Mouse (Mus musculus) hindbrain, embryonic 12.5 days (tissue): ENCODE measurements around the gene Rfx1. TPM values are rescaled to one million over a fixed set of nuclear protein-coding genes. Genes with fewer than 3 reads are reported as not detected.

ENCODE experiments used
- ATAC-seq: fragments of 200-750 bp; cut with Nextera tagmentation; 2 replicates; pipeline ENCODE4 v1.8.0; 2017; ENCODE audit warnings: moderate TSS enrichment; ENCODE audit not compliant: low FRiP score
- H3K27ac ChIP-seq: fragments of 300-500 bp; sonication (generic); 2 replicates; pipeline ENCODE4 v1.5.1; 2016; ENCODE audit warnings: mild to moderate bottlenecking
- H3K27me3 ChIP-seq: fragments of 300-500 bp; sonication (generic); 2 replicates; pipeline ENCODE4 v1.6.1; 2016; ENCODE audit warnings: mild to moderate bottlenecking
- H3K36me3 ChIP-seq: fragments of 300-500 bp; sonication (generic); 2 replicates; pipeline ENCODE4 v1.6.1; 2016; ENCODE audit warnings: mild to moderate bottlenecking
- H3K4me1 ChIP-seq: fragments of 300-500 bp; sonication (generic); 2 replicates; pipeline ENCODE4 v1.6.1; 2016
- H3K4me2 ChIP-seq: fragments of 300-500 bp; sonication (generic); replicated peaks from 2 replicates; pipeline ENCODE4 v1.6.1; 2016; ENCODE audit warnings: mild to moderate bottlenecking
- H3K4me3 ChIP-seq: fragments of 300-500 bp; sonication (generic); 2 replicates; pipeline ENCODE4 v1.5.1; 2016; ENCODE audit warnings: mild to moderate bottlenecking
- H3K9ac ChIP-seq: fragments of 300-500 bp; sonication (generic); 2 replicates; pipeline ENCODE4 v1.6.1; 2016; ENCODE audit warnings: mild to moderate bottlenecking, moderate library complexity
- H3K9me3 ChIP-seq: fragments of 300-500 bp; sonication (generic); replicated peaks from 2 replicates; pipeline ENCODE4 v1.6.1; 2016; ENCODE audit warnings: mild to moderate bottlenecking
- WGBS: fragments of 180-500 bp; shearing (Covaris S2); methylation state at CpG from one replicate; pipeline ENCODE4 v1.1.7; 2016; 5-methylcytosine and 5-hydroxymethylcytosine counted together
- polyA plus RNA-seq: library from polyadenylated mRNA; unstranded; fragments of >200 nt; fragmentation: Nextera tagmentation; extraction: Ambion mirVana; gene quantifications from 2 replicates; pipeline ENCODE4 v1.2.1, GENCODE M21; 2016

Gene Rfx1
- 8.9 and 9.4 TPM in 2 replicates for polyA plus RNA-seq

GRCm38 (mm10) chr8:84066291-84066930, at the start of gene Rfx1:
Gene Rfx1 (plus strand): TSS chr8:84066834.
- H3K27me3 ChIP-seq, result no peaks in the 10 kb centered on the region
- peak within 1 kb of the TSS; percentile 98 for H3K4me3 ChIP-seq
- peaks cover 34% of the 10 kb centered on the region for H3K4me1 ChIP-seq
- H3K36me3 ChIP-seq, result no peaks in the 10 kb centered on the region
- WGBS, result 0% methylated on average over 51 of the region's 51 CpGs
- ATAC-seq, result peak; percentile 98
- H3K9me3 ChIP-seq, result no peaks in the 10 kb centered on the region
- peak within 1 kb of the TSS; percentile 84 for H3K9ac ChIP-seq
- H3K27ac ChIP-seq, result peak within 1 kb of the TSS; percentile 96
- peak within 1 kb of the TSS; percentile 71 for H3K4me2 ChIP-seq

GRCm38 (mm10) chr8:84019738-84020137, 46.9 kb upstream of the Rfx1 start:
- H3K36me3 ChIP-seq, result no peaks in the 10 kb centered on the region
- WGBS, result 84% methylated on average over 9 of the region's 9 CpGs
- H3K9ac ChIP-seq, result no peak overlapping the region
- H3K27ac ChIP-seq, result no peak overlapping the region
- no peak overlapping the region for H3K4me2 ChIP-seq
- peaks cover 4% of the 10 kb centered on the region for H3K4me1 ChIP-seq
- no peak for ATAC-seq
- peaks cover 47% of the 10 kb centered on the region for H3K27me3 ChIP-seq
- H3K4me3 ChIP-seq, result no peak overlapping the region
- H3K9me3 ChIP-seq, result no peaks in the 10 kb centered on the region

- 5% methylated on average over 17 of the region's 18 CpGs for whole genome bisulfite sequencing
- Histone ChIP-seq H3K9me3 (no peaks in the 10 kb centered on the region), H3K4me2 (peak within 1 kb of the TSS; percentile 21; the same call in 1 of the 2 replicates), H3K36me3 (no peaks in the 10 kb centered on the region), H3K27ac (no peak within 1 kb of the TSS), H3K9ac (peak within 1 kb of the TSS; percentile 24; the same call in 1 of the 2 replicates), H3K4me1 (peaks cover 8% of the 10 kb centered on the region), H3K27me3 (peaks cover 55% of the 10 kb centered on the region), H3K4me3 (no peak within 1 kb of the TSS)
- ATAC-seq, result no peak
Observed at GRCm38 (mm10) chr8:84021096-84021495, 45.5 kb upstream of the Rfx1 start, which contains the start of gene Palm3. Gene Palm3 (plus strand): TSS chr8:84021471.

- Histone ChIP-seq H3K27ac (no peak overlapping the region), H3K9me3 (no peaks in the 10 kb centered on the region), H3K36me3 (no peaks in the 10 kb centered on the region), H3K4me3 (no peak overlapping the region), H3K9ac (peak overlapping the region; percentile 24; the same call in 1 of the 2 replicates), H3K4me1 (peaks cover 13% of the 10 kb centered on the region), H3K27me3 (peaks cover 60% of the 10 kb centered on the region), H3K4me2 (peak overlapping the region; percentile 21; the same call in 1 of the 2 replicates)
- 39% methylated on average over 12 of the region's 12 CpGs for WGBS
- no peak for ATAC-seq
Observed at GRCm38 (mm10) chr8:84021569-84021968, 45.1 kb upstream of the Rfx1 start.

GRCm38 (mm10) chr8:84023085-84023484, 43.5 kb upstream of the Rfx1 start:
- Histone ChIP-seq H3K36me3 (no peaks in the 10 kb centered on the region), H3K4me1 (peaks cover 13% of the 10 kb centered on the region), H3K9me3 (no peaks in the 10 kb centered on the region), H3K4me3 (no peak overlapping the region), H3K27ac (no peak overlapping the region), H3K9ac (no peak overlapping the region), H3K4me2 (no peak overlapping the region), H3K27me3 (peaks cover 69% of the 10 kb centered on the region)
- 51% methylated on average over 5 of the region's 5 CpGs for WGBS
- no peak for ATAC-seq

- H3K9ac ChIP-seq, result no peak overlapping the region
- peaks cover 13% of the 10 kb centered on the region for H3K4me1 ChIP-seq
- peaks cover 75% of the 10 kb centered on the region for H3K27me3 ChIP-seq
- H3K4me2 ChIP-seq, result no peak overlapping the region
- no peaks in the 10 kb centered on the region for H3K9me3 ChIP-seq
- no peak overlapping the region for H3K4me3 ChIP-seq
- ATAC-seq, result no peak
- H3K27ac ChIP-seq, result no peak overlapping the region
- H3K36me3 ChIP-seq, result no peaks in the 10 kb centered on the region
- 74% methylated on average over 1 of the region's 1 CpGs for WGBS
Observed at GRCm38 (mm10) chr8:84023631-84024030, 43.0 kb upstream of the Rfx1 start.

- H3K9ac ChIP-seq, result no peak overlapping the region
- no peak overlapping the region for H3K4me3 ChIP-seq
- H3K4me1 ChIP-seq, result peaks cover 13% of the 10 kb centered on the region
- no peak for ATAC-seq
- 15% methylated on average over 10 of the region's 10 CpGs for WGBS
- H3K27ac ChIP-seq, result no peak overlapping the region
- no peaks in the 10 kb centered on the region for H3K9me3 ChIP-seq
- H3K27me3 ChIP-seq, result peaks cover 75% of the 10 kb centered on the region
- H3K4me2 ChIP-seq, result no peak overlapping the region
- no peaks in the 10 kb centered on the region for H3K36me3 ChIP-seq
Observed at GRCm38 (mm10) chr8:84024171-84024570, 42.5 kb upstream of the Rfx1 start.

- peaks cover 13% of the 10 kb centered on the region for H3K4me1 ChIP-seq
- H3K4me2 ChIP-seq, result peak overlapping the region; percentile 85
- H3K9me3 ChIP-seq, result no peaks in the 10 kb centered on the region
- under 1% methylated on average over 40 of the region's 41 CpGs for WGBS
- ATAC-seq, result peak; percentile 82
- peaks cover 68% of the 10 kb centered on the region for H3K27me3 ChIP-seq
- H3K27ac ChIP-seq, result no peak overlapping the region
- H3K9ac ChIP-seq, result peak overlapping the region; percentile 60
- H3K4me3 ChIP-seq, result peak overlapping the region; percentile 45
- no peaks in the 10 kb centered on the region for H3K36me3 ChIP-seq
Observed at GRCm38 (mm10) chr8:84025863-84026262, 40.8 kb upstream of the Rfx1 start.

- H3K27ac ChIP-seq, result no peak overlapping the region
- no peak overlapping the region for H3K9ac ChIP-seq
- H3K4me2 ChIP-seq, result no peak overlapping the region
- no peak overlapping the region for H3K4me3 ChIP-seq
- H3K27me3 ChIP-seq, result peaks cover 52% of the 10 kb centered on the region
- peaks cover 9% of the 10 kb centered on the region for H3K4me1 ChIP-seq
- WGBS, result 12% methylated on average over 10 of the region's 10 CpGs
- H3K36me3 ChIP-seq, result no peaks in the 10 kb centered on the region
- no peak for ATAC-seq
- no peaks in the 10 kb centered on the region for H3K9me3 ChIP-seq
Observed at GRCm38 (mm10) chr8:84027449-84027848, 39.2 kb upstream of the Rfx1 start.

GRCm38 (mm10) chr8:84029272-84029671, 37.4 kb upstream of the Rfx1 start:
- H3K27me3 ChIP-seq, result peaks cover 44% of the 10 kb centered on the region
- no peak for ATAC-seq

GRCm38 (mm10) chr8:84032777-84033176, 33.9 kb upstream of the Rfx1 start:
- no peak overlapping the region for H3K4me3 ChIP-seq
- no peak overlapping the region for H3K4me2 ChIP-seq
- H3K36me3 ChIP-seq, result no peaks in the 10 kb centered on the region
- ATAC-seq, result no peak
- H3K27me3 ChIP-seq, result peaks cover 23% of the 10 kb centered on the region
- H3K9ac ChIP-seq, result no peak overlapping the region
- 76% methylated on average over 4 of the region's 4 CpGs for WGBS
- no peaks in the 10 kb centered on the region for H3K9me3 ChIP-seq
- no peaks in the 10 kb centered on the region; the same call in 1 of the 2 replicates for H3K4me1 ChIP-seq
- H3K27ac ChIP-seq, result no peak overlapping the region

More at GRCm38 (mm10) chr8:84029272-84029671, 37.4 kb upstream of the Rfx1 start:
- 89% methylated on average over 5 of the region's 5 CpGs for WGBS
- H3K4me1 ChIP-seq, result peaks cover 9% of the 10 kb centered on the region
- H3K9me3 ChIP-seq, result no peaks in the 10 kb centered on the region
- no peak overlapping the region for H3K4me2 ChIP-seq
- H3K36me3 ChIP-seq, result no peaks in the 10 kb centered on the region
- no peak overlapping the region for H3K4me3 ChIP-seq
- H3K9ac ChIP-seq, result no peak overlapping the region
- H3K27ac ChIP-seq, result no peak overlapping the region

GRCm38 (mm10) chr8:84038015-84038414, 28.6 kb upstream of the Rfx1 start:
- 76% methylated on average over 5 of the region's 5 CpGs for WGBS
- Histone ChIP-seq H3K36me3 (no peaks in the 10 kb centered on the region), H3K4me2 (no peak overlapping the region), H3K27me3 (peaks cover 58% of the 10 kb centered on the region), H3K9me3 (no peaks in the 10 kb centered on the region), H3K4me1 (peaks cover 9% of the 10 kb centered on the region), H3K9ac (no peak overlapping the region), H3K27ac (no peak overlapping the region), H3K4me3 (no peak overlapping the region)
- ATAC-seq, result no peak

GRCm38 (mm10) chr8:84039050-84039449, 27.6 kb upstream of the Rfx1 start:
- Histone ChIP-seq H3K4me2 (no peak overlapping the region), H3K4me1 (peaks cover 9% of the 10 kb centered on the region), H3K9ac (no peak overlapping the region), H3K36me3 (no peaks in the 10 kb centered on the region), H3K27me3 (peaks cover 66% of the 10 kb centered on the region), H3K9me3 (no peaks in the 10 kb centered on the region), H3K27ac (no peak overlapping the region), H3K4me3 (no peak overlapping the region)
- no peak for ATAC-seq
- WGBS, result 8% methylated on average over 5 of the region's 5 CpGs
